Mouse (Mus musculus): ENCODE results near the gene Sbno2.

Sbno2 gene

DNA sequence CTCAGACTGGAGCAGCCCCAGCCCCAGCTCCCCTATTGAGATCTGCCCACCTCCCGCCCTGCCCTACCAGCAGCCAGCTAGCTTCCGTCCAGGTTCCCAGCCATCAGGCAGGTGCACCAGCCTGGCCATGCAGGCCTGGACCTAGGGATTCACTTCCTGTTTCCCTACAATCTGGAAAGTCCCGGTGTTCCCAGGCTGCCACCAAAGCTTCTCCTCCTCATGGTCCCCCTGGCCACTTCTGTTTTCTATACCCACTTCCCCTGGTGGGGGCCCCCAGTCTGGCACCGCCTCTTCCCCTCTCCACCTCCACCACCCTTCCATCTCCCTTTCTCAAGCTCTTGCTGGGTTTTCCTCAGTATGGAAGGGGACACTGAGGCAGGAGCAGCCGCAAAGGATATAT lies at the start of gene Sbno2:
TSS of gene Sbno2 (minus strand) at position 112 of the 400 bp plus-strand sequence.
- DNase-seq (ENCODE audit: low spot score): no peak

DNA sequence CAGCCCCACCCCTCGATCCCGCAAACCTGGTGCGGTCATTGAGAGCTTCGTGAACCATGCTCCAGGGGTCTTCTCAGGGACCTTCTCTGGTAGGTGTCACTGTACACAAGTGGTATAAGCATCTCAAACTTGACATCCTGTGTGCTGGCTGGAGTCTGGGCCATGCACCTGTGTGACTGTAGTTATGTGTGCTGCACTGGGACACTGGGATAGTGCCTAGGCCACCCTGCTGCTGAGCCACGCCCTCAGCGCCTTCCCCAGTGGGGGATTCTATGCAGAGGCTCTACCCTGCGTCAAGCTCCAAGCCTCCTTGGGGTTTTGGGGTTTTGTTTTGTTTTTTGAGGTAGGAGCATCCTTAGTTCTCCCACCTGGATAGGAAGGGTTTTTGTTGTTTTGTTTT lies 49.0 kb upstream of the Sbno2 start:
- DNase-seq (ENCODE audit: low spot score): no peak

DNA sequence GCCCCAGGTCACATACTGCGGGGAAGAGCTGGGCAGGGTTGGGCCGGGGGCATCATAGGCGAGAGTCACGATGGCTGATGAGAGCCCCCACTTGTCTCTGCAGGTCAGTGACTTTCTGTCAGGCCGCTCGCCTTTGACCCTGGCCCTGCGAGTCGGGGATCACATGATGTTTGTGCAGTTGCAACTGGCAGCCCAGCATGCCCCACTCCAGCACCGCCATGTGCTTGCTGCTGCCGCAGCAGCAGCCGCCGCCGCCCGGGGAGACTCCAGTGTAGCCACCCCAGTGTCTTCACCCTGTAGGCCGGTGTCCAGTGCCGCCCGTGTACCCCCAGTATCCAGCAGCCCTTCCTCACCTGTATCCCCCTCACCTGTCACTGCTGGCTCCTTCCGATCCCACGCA lies 48.3 kb upstream of the Sbno2 start:
- no peak for DNase-seq (ENCODE audit: low spot score)

DNA sequence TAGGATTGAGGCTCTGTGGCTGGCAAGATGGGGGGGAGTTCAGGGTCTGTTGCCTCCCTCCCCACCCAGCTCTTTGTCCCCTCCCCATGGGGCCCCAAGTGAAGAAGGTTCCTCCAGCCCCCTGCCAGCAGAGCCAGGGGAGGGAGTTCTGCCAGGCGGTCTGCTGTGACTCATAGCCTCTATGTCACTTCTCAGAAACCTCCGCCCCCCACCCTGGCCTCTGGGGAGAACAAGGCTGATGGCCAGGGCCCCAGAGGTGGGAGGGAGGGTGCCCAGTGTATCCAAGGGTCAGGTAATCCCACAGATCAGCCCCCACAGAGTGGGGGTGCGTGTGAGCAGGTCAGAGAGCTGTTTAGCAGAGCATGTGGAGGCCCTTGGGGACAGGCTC lies 47.5 kb upstream of the Sbno2 start:
- no peak for DNase-seq (ENCODE audit: low spot score)

DNA sequence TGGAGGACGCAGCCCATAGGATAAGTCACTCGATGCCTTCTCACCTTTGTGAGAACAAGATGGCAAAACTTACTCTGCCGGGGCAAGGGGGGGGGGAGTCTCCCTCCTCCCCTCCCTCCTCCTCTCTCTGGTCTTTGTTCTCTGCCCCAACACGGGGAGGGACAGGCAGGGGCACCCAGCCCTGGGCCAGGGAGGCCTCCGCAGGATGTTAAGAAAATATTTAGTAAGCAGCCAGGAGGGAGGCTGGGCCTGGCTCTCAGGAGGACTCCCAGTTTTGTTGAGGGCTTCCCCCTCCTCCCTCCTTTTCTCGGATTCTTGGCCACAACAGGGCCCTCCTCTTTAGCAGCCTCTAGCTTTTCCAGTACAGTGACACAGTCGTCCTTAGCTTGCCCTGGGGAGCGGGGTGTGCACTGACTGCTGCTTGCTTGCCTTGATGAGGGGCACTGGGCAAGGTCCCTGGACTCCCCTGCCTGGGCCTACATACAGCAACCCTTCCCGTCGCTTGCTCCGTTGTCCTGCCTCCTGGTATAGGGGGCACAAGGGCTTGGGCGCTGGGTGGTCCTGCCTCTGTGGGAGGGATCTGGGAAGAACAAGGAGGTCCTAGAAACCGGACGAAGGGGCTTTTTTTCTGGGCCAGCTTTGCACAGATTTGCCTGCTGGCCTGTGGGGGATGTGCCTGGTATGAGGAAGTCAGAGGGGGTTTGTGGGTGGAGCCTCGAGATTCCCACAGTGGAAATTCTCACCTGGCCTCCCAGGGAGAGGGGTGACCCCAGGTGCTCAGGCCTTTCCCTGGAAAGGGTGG lies 46.9 kb upstream of the Sbno2 start:
- peak; percentile 46 for DNase-seq (ENCODE audit: low spot score)

DNA sequence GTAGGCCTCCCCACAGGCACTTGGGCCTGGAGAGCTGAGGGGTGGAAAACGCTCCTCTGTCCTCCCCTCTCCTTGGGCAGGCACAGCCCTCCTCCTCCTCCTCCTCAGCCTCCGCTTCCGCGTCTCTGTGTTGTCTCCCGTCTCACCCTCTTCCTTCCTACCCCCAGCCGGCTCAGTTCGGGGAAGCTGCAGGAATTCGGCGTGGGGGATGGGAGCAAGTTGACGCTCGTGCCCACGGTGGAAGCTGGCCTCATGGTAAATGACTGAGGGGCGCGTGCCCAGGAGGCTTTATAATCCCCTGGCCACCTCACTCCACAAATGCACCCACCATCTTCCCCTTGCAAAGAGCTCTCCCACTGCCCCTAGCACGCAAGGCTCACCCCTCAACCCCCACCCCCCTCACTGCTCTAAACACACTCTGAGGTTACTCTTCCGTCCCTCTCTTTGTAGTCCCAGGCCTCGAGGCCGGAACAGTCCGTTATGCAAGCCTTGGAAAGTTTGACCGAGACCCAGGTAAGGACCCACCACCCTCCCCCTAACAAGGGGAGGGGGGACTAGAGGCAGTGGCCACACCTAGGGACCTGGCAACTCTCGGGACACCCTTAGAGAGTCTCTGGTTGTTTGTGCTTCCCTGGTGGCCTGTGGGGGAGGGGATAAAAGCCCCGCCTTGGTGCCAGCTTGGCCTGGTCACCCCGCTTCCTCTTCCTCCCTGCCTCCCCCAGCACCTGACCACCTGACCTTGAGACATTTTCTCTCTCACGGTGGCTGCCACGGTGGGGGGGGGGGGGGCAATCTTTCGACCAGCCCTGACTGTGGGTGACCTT lies 46.1 kb upstream of the Sbno2 start:
- peak; percentile 39 for DNase-seq (ENCODE audit: low spot score)

DNA sequence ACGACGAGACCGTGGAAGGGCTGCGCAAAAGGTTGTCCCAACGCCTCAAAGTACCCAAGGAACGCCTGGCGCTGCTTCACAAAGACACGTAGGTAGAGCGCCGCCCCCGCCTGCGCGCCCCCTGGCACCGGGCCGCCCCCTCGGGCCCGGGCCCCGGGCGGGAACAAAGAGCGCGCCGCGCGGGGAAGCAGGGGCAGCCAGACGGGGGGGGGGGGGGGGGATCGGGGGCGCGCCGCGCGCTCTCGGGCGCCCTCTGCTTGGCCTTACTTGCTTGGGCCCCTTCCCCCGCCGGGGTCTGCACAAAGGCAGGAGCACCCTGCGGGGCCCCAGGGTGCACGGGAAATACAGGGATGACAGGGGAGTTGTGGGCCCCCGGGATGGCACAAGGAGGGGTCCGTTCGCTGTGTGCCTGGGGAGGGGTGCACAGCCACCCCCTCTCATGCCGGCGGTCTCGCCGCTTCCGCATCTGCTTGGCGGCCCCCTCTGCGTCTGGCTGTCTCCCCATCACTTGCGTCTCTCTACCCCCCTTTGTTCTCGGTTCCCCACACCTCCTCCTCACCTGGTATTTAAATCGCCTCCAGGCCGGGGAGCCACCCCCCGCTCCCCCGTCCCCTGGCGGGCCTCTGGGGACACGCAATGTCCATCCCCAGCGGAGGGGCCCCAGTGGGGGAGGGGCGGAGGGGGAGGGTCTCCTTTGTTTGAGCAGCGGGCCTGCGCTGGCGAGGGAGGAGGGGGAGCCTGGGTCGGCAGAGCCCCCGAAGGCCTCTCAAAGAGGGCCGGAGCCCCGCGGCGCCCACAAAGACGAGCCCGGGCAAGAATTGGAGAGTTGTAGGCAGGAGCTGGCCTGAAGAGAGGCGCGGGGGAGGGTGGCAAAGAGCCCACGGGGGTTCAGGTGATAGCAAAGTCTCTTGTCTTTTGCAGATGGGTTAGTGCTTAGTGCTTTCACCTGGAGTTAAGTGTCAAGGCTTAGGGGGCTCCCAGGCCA lies 45.1 kb upstream of the Sbno2 start:
- DNase-seq (ENCODE audit: low spot score): peak; percentile 52

DNA sequence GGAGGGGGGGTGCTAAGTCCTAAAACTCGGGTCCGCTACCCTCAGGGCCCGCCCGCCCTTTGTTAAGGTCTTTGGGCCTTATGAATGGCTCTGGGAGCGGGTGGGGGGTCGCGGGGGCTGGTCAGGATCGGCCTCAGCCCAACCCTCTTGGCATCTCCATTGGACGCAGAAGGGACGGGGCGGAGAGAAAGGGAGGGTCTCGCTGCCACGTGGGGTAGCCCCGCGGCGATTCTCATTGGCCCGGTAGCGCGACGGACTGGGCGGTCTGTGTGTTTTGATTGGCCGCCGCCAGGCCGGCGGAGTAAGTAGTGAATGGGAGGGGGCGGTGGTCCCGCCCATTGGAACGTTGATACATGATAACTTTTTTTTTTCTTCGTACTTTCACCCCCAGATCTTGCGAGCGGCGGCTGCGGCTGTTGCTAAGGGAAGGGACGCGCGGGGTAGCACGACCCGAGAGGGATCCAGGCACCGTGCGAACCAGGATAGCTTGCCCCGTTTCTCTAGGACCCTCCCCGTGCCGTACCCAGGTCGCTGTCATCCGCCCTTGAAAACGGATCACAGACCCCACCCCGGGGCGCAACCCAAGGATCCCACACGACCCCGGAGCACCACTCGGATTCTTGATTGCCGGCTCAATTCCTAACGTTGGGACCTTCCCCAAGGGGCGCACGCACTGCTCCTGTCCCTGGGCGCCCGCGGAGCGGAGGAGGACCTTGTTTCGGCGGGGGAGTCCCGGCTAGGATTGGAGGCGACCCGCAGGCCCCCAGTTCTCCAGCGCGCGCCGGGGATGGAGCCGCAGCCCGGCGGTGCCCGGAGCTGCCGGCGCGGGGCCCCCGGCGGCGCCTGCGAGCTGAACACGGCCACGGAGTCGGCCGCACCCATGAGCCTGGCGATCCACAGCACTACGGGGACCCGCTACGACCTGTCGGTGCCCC lies 44.2 kb upstream of the Sbno2 start:
- DNase-seq (ENCODE audit: low spot score): peak; percentile 88

DNA sequence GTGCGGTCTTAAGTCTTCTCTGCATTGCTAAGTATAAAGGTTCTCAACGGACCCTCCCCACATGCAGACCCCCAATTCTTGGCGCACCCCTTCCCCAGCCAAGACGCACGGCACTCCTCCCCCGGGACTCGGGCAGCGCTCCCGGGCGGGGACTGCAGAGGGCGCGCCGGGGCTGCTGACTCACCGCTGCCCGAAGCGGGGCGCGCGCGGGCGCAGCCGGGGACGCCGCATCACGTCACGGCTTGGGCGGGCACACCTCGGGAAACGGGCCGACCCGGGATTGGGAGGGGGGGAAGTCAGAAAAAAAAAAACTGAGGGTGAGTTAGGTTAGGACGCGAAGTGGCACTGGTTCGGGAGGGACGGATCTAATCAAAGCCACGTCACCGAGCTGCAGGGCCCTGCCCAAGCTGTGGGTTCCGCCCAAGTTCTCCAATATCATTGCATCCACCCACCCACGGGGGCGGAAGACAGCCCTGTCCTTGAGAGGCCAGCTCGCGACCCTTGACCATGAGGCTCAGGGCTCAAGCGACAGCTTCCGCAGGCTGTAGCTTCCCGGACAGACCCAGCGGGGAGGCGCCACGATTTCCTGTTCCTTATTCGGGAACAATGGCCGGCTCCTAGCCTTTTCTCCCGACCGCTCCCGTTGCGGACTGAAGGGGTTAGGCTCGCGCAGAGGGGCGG lies 43.4 kb upstream of the Sbno2 start:
- peak; percentile 93 for DNase-seq (ENCODE audit: low spot score)

DNA sequence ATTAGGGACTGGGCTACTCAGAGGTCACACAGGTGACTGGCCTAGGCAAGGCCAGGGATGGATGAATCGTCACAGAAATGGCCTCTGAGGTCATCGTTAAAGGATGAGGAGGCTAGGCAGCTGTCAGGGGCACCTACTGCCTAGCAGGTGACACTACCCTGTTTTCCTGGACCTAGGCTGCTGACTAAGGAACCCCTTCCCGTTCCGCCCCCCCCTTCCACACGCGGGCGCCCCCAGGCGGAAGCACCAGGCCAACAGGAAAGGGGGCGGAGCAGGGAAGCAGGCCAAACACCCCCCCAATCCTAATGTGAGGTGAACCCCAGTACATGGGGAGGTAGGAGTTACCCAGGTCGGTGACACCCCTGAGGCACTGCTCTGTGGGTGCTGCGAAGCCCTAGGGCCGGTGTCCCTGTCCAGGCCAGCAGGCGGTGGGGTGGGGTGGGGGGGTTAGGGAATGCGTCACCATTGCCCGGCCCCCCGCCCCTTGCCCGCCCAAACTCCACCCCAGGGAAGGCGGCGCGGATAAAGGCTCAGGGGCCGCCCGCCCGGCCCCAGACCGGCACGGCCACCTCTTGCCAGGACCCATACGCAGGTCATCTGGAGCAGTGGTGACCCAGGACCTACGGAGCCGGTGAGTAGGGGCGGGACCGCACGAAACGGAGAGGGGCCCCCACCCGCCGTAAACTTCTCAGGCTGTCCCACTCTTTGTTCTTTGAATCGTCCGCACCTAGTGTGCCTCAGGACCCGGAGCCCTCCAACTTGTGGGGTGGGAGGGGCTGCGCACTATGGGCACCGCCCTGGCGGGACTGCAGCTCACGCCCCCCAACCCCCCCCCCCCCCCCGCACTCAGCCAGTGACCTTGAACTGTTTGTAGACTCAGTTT lies 42.6 kb upstream of the Sbno2 start, which contains the start of gene Midn:
TSS of gene Midn (plus strand) at position 554 of the 883 bp plus-strand sequence.
- DNase-seq (ENCODE audit: low spot score): peak; percentile 88

DNA sequence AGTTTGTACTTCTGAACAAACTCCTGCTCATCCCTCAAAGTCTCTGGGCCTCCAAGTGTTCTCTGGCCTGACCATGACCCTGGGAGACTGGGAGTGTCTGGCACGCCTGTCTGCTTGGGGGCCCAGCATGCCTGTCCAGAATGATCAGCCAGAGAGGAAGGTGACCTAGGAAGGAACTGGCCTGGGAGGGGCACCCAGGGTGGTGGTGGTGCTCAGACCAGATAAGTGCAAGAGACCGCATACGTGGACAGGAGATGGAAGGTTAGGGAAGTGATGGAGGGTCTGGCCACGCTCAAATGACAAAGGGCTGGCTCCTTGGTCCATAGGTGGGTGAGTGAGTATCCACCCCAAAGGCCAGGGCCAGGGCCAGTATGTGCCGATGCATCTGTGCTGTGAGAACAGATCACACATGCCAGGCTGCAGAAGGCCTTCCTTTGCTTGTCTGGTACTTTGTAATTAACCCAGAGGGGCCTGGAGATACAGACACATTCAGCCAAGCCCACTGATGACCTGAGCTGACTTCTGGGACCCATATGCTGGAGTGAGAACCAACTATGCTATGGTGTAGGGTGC lies 41.9 kb upstream of the Sbno2 start:
- no peak for DNase-seq (ENCODE audit: low spot score)

DNA sequence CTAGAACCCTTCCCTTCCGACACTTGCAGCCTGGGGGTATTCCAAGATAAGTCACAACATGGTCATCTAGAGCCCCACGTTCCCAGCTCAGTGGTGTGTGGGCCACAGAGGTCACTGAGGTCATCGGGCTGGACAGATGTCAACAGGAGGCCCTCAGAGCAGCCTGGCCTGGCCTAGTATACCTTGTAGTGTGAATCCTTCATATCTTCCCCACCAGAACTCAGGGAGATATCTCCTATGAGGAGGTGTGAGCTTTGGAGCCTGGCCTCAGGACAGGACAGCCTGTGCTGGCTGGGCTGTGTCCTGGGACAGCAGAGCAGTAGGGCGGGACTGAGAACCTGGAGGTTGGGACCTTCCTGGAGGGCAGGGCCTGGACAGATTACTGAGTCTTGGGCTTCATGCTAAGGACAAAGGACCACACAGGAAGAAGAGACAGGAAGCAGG lies 41.2 kb upstream of the Sbno2 start:
- DNase-seq (ENCODE audit: low spot score): no peak

DNA sequence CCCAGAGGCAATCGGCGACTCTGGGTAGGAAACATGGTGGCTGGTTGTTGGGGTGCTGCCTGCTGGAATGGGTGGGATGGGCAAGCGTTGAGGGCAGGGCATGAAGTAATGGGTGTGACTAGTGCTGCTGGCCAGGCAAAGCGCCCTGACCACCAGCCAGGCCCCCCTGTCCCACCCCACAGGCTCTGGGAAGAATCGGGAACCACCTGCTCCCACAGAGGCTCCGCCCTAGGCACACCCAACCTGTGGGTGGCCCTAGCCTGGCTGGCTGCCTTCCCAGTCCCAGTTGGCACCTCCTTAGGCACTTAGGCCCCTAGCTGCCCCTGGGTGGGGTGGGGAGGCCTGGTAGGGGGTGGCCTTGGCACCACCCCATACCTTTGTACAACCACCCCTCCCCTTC lies 40.5 kb upstream of the Sbno2 start:
- DNase-seq (ENCODE audit: low spot score): no peak

DNA sequence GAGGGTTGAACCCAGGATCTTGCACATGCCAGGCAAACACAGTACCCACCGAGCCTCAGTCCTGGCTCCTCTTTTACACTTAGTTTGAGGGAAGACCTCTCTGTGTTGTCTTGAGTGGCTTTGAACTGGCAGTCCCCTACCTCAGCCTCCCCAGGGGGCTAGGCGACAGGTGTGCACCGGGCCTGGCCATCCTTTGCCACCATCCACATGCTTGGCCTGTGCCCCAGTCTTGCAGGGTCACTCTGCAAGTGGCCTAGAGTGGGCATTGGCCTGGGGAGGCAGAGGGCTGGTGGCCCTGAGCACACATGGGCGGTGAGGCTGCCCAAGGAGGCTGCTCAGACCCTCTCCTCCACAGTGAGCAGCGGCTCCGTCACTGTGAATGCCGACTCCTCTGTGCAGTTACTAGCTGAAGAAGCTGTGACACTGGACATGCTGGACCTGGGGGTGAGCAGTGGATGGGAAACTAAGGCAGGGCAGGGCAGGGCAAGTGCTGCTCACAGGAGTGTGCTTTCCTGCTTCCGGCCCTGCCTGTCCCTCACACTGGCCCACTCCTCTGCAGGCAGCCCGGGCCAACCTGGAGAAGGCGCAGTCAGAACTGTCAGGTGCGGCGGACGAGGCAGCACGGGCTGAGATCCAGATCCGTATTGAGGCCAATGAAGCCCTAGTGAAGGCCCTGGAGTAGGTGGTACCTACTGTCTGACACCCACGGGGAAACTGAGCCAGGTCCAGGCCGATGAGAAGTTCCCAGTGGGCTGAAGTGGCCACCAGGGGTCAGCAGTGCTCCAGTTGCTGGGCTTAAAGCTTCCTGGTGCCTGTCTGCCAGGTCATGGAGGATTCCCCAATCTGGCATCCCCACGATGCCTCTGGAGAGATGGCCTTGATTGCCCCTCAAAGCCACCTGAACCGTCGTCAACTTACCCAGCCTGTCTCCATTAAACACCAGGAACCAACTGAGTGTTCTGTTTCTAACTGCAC lies 39.8 kb upstream of the Sbno2 start:
- peak; percentile 53 for DNase-seq (ENCODE audit: low spot score)

DNA sequence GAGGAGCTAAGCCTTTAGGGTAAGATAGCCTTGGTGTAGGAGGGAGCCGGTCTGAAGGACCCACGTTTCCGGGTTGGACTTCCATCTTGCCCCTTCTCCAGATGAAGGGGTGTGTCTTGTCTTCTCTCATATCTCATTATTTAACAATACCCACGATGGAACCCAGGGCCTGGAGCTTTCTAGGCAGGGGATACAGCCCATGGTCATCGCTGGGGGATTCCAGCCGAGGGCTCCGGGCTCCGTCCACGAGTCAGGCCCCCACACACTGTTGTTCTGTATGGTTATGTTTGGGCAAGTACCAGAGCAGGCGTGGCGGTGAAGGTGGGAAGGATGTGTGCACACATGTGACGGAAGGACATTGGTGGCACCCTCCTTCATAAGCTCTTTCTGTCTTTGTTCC lies 38.8 kb upstream of the Sbno2 start:
- no peak for DNase-seq (ENCODE audit: low spot score)

DNA sequence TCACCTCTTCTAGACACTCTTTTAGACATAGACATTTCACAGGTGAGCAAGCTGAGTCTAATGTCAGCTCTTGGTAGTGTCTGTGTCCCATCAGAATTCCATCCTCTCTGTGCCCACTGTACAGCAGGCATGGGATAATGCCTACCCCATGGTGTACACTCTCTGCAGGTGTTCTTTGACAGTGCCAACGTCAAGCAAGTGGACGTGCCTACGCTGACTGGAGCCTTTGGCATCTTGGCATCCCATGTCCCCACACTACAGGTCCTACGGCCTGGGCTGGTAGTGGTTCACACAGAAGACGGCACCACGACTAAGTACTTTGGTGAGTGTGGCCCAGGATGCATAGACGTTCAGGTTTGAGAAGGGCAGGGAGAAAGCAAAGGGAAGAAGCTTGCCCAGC lies 38.3 kb upstream of the Sbno2 start:
- DNase-seq (ENCODE audit: low spot score): no peak

DNA sequence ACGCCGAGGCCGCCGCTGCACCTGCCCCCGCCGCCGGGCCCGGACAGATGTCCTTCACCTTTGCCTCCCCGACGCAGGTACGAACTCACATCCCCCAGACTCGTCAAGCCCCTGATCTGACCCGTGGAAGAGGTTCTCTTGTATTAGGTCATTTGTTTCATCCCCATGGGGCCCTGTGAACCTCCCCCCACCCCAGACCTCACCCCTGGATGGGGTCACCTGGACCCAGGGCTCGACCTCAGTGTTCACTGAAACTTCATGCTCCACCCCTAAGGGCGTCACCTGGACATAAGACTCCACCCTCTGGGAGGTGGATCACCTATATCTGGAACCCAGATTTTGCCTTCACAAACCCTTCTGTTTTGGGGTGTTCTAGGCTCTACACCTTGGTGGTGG lies 37.2 kb upstream of the Sbno2 start:
- no peak for DNase-seq (ENCODE audit: low spot score)
